Mouse (Mus musculus) midbrain, postnatal 0 days (tissue): ENCODE results near the gene Appl1. TPM values are rescaled to one million over a fixed set of nuclear protein-coding genes. Genes with fewer than 3 reads are reported as not detected.

Experiments used
- ATAC-seq: fragments of 200-750 bp; cut with Nextera tagmentation; 2 replicates; pipeline ENCODE4 v1.8.0; 2017; ENCODE audit warnings: moderate number of reproducible peaks, mild to moderate bottlenecking, moderate TSS enrichment, moderate library complexity; ENCODE audit not compliant: low FRiP score
- DNase-seq: peaks from one replicate; pipeline ENCODE4 v3.0.0-alpha.2; 2015; ENCODE audit warnings: low spot score
- H3K27ac ChIP-seq: fragments of 300-500 bp; sonication (generic); 2 replicates; pipeline ENCODE4 v1.5.1; 2014; ENCODE audit warnings: low read depth, mild to moderate bottlenecking, low read length, mixed read lengths
- H3K27me3 ChIP-seq: fragments of 300-500 bp; sonication (generic); 2 replicates; pipeline ENCODE4 v1.6.1; 2014; ENCODE audit warnings: low read length, control low read depth, mixed read lengths; ENCODE audit not compliant: insufficient read depth
- H3K36me3 ChIP-seq: fragments of 300-500 bp; sonication (generic); 2 replicates; pipeline ENCODE4 v1.6.1; 2014; ENCODE audit warnings: low read length, control low read depth, mixed read lengths; ENCODE audit not compliant: insufficient read depth
- H3K4me1 ChIP-seq: fragments of 300-500 bp; sonication (generic); 2 replicates; pipeline ENCODE4 v1.6.1; 2014; ENCODE audit warnings: mild to moderate bottlenecking, control low read depth, antibody characterized with exemption, low read length, mixed read lengths; ENCODE audit not compliant: insufficient read depth
- H3K4me2 ChIP-seq: fragments of 300-500 bp; sonication (generic); 2 replicates; pipeline ENCODE4 v1.6.1; 2014; ENCODE audit warnings: low read depth, mild to moderate bottlenecking, low read length, mixed read lengths; ENCODE audit not compliant: poor library complexity, severe bottlenecking
- H3K4me3 ChIP-seq: fragments of 300-500 bp; sonication (generic); 2 replicates; pipeline ENCODE4 v1.5.1; 2014; ENCODE audit warnings: low read depth, mild to moderate bottlenecking, low read length, moderate library complexity
- H3K9ac ChIP-seq: fragments of 300-500 bp; sonication (generic); replicated peaks from 2 replicates; pipeline ENCODE4 v1.6.1; 2014; ENCODE audit warnings: mild to moderate bottlenecking, low read length, moderate library complexity, mixed read lengths; ENCODE audit not compliant: poor library complexity, severe bottlenecking
- H3K9me3 ChIP-seq: fragments of 300-500 bp; sonication (generic); 2 replicates; pipeline ENCODE4 v1.6.1; 2016; ENCODE audit warnings: low read length, control low read depth
- CTCF ChIP-seq: IDR thresholded peaks from 2 replicates; pipeline ENCODE4 v1.5.1; 2016; ENCODE audit warnings: antibody characterized with exemption, mild to moderate bottlenecking
- WGBS: fragments of 180-500 bp; shearing (Covaris S2); extraction: QIAGEN DNeasy Blood & Tissue Kit; methylation state at CpG from one replicate; pipeline ENCODE4 v1.1.7; 2014; 5-methylcytosine and 5-hydroxymethylcytosine counted together
- polyA plus RNA-seq: library from polyadenylated mRNA; unstranded; fragments of >200 nt; fragmentation: Nextera tagmentation; extraction: Ambion mirVana; gene quantifications from 2 replicates; pipeline ENCODE4 v1.2.1, GENCODE M21; 2015
- total RNA-seq: library from RNA; depleted of rRNA; stranded (reverse); fragments of >200 nt; gene quantifications from 2 replicates; pipeline ENCODE4 v1.2.3, GENCODE M21; 2014

Gene Appl1
- total and polyA plus RNA-seq, 2 experiments from 2014 or later, result 43.7 to 65.8 TPM

DNA sequence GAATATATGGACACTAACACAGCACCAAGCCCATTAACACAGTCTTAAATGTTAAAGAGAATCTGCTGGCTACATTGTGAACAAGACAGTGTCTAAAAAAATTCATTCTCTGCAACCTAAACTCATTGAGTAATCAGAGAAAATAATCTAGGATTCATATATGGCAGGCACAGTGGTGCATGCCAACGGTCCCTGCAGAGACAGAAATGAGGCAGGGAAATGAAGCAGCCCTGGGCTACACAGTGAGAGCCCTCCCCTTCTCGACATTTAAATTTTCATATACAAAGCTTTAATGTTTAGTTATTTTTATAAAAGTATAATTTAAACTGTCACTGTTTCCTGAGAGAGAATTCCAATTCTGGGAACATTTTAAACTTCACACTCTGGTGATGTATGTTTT lies 71.5 kb downstream of the Appl1 start:
- no peak for TF ChIP-seq CTCF
- no peaks in the 10 kb centered on the region for H3K4me1 ChIP-seq
- H3K4me3 ChIP-seq, result no peak overlapping the region
- no peaks in the 10 kb centered on the region for H3K9me3 ChIP-seq
- H3K27ac ChIP-seq, result no peak overlapping the region
- no peak for DNase-seq
- no peaks in the 10 kb centered on the region for H3K27me3 ChIP-seq
- no peak for ATAC-seq
- WGBS, result 83% methylated on average over 2 of the region's 2 CpGs
- no peak overlapping the region for H3K9ac ChIP-seq
- H3K4me2 ChIP-seq, result no peak overlapping the region
- no peaks in the 10 kb centered on the region for H3K36me3 ChIP-seq

DNA sequence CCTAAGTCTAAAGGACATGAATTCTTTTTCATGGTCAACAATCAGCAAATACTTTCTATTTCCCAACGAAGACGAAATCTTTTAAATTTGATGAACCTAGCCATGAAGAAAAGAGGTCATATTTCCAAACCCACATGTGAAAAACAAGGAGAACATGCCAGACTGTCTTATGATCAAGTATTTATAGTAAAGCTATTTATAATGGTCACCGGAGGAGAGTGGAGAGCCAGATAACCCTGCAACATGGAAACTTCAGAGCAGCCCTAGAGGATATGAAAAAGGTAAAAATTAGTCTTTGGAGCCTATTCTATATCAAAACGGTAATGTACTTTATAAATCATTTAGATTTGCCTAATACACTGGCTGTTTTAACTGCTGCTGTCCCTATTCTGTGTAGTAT lies 76.6 kb downstream of the Appl1 start, which contains the start of gene Asb14:
Gene Asb14 (plus strand): TSS at position 166 of the 400 bp plus-strand sequence.
- Histone ChIP-seq H3K9me3 (no peaks in the 10 kb centered on the region), H3K4me3 (no peak within 1 kb of the TSS), H3K9ac (no peak within 1 kb of the TSS), H3K36me3 (no peaks in the 10 kb centered on the region), H3K4me1 (no peaks in the 10 kb centered on the region), H3K4me2 (no peak within 1 kb of the TSS), H3K27ac (no peak within 1 kb of the TSS), H3K27me3 (no peaks in the 10 kb centered on the region)
- ATAC-seq (no peak), DNase-seq (no peak)
- TF ChIP-seq CTCF, result no peak
- 94% methylated on average over 4 of the region's 4 CpGs for WGBS

DNA sequence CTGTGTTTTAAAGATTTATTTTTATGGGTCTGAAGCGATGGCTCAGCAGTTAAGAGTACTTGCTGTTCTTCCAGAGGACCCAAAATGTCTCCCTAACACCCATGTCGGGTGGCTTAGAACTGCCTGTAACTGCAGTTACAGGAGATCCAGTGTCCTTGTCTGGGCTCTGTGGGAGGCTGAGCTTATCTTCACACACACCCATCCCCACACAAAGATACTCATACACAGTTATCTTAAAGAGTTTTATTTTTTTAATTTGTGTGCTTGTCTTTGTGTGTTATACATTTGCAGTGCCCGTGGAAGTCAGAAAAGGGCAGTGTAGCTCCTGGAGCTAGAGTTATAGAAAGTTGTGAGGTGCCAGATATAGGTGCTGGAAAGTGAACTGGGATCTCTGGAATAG lies 80.3 kb downstream of the Appl1 start:
- H3K4me1 ChIP-seq, result no peaks in the 10 kb centered on the region
- no peak overlapping the region for H3K27ac ChIP-seq
- 90% methylated on average over 3 of the region's 3 CpGs for WGBS
- no peak overlapping the region for H3K4me3 ChIP-seq
- H3K27me3 ChIP-seq, result no peaks in the 10 kb centered on the region
- no peaks in the 10 kb centered on the region for H3K9me3 ChIP-seq
- no peak overlapping the region for H3K9ac ChIP-seq
- no peaks in the 10 kb centered on the region for H3K36me3 ChIP-seq
- no peak for DNase-seq
- TF ChIP-seq CTCF, result no peak
- no peak for ATAC-seq
- no peak overlapping the region for H3K4me2 ChIP-seq

- H3K4me2 ChIP-seq, result no peak overlapping the region
- H3K9me3 ChIP-seq, result no peaks in the 10 kb centered on the region
- H3K36me3 ChIP-seq, result no peaks in the 10 kb centered on the region
- no peak for DNase-seq
- no peaks in the 10 kb centered on the region for H3K4me1 ChIP-seq
- no peak overlapping the region for H3K4me3 ChIP-seq
- no peaks in the 10 kb centered on the region for H3K27me3 ChIP-seq
- ATAC-seq, result no peak
- TF ChIP-seq CTCF, result no peak
- no peak overlapping the region for H3K9ac ChIP-seq
- no peak overlapping the region for H3K27ac ChIP-seq
- WGBS, result 53% methylated on average over 3 of the region's 3 CpGs
Measured at GRCm38 (mm10) chr14:26887244-26887643, 83.8 kb downstream of the Appl1 start.

DNA sequence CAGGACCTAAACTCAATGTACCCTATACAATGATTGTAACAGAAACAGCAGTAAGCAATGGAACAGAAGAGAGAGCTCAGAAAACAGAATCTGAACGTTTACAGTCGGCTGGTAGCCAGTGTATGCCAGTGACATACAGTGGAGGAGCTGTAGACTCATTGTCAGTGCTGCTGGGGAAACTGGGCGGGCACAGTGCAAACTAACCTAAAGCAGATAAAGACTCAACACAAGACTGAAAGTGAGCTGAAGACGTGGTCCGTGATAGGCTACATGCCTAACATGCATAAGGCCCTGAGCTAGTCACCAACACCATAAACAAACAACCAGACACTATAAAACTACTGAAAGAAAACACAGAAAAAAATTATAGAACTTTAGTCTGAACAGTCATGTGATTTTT lies 89.3 kb downstream of the Appl1 start:
- H3K9ac ChIP-seq, result no peak overlapping the region
- no peaks in the 10 kb centered on the region for H3K36me3 ChIP-seq
- no peaks in the 10 kb centered on the region for H3K4me1 ChIP-seq
- no peak overlapping the region for H3K27ac ChIP-seq
- TF ChIP-seq CTCF, result no peak
- DNase-seq (no peak), ATAC-seq (no peak)
- H3K4me3 ChIP-seq, result no peak overlapping the region
- 90% methylated on average over 5 of the region's 5 CpGs for WGBS
- H3K9me3 ChIP-seq, result no peaks in the 10 kb centered on the region
- H3K27me3 ChIP-seq, result no peaks in the 10 kb centered on the region
- H3K4me2 ChIP-seq, result no peak overlapping the region

DNA sequence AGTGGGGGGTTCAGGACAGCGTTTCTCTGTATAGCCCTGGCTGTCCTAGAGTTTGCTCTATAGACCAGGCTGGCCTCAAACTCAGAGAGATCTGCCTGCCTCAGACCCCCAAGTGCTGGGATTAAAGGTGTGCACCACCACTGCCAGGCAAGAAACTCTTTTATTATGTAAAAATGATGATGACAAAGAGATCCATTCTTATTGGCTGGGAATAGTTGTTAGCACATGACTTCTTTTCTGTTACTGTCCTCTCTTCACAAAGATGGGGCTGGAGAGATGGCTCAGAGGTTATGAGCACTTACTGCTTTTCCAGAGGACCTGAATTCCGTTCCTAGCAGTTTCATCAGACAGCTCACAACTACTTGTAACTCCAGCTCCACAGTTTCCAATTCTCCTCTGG lies 91.1 kb downstream of the Appl1 start:
- no peak for TF ChIP-seq CTCF
- 71% methylated on average over 2 of the region's 2 CpGs for WGBS
- no peaks in the 10 kb centered on the region for H3K9me3 ChIP-seq
- no peak overlapping the region for H3K4me2 ChIP-seq
- no peak overlapping the region for H3K4me3 ChIP-seq
- H3K27ac ChIP-seq, result no peak overlapping the region
- no peaks in the 10 kb centered on the region for H3K4me1 ChIP-seq
- H3K27me3 ChIP-seq, result no peaks in the 10 kb centered on the region
- no peak overlapping the region for H3K9ac ChIP-seq
- no peaks in the 10 kb centered on the region for H3K36me3 ChIP-seq
- no peak for ATAC-seq
- DNase-seq, result no peak
